Mouse (Mus musculus) lung, adult 2 months (tissue): ENCODE data around the gene Acer1.

Experiments used
- CTCF ChIP-seq: fragments of 200-500 bp; IDR thresholded peaks from 2 replicates; pipeline ENCODE4 v1.5.1; 2011; ENCODE audit warnings: mild to moderate bottlenecking, low read length, control low read depth; ENCODE audit not compliant: insufficient read depth
- POLR2A ChIP-seq: fragments of 200-500 bp; IDR thresholded peaks from 2 replicates; pipeline ENCODE4 v1.6.1; 2011; ENCODE audit warnings: low read depth, mild to moderate bottlenecking, control low read depth, low read length, borderline replicate concordance; ENCODE audit errors: extremely low read depth

- TF ChIP-seq CTCF (no peak), POLR2A (no peak)
These were observed 17.5 kb upstream of the Acer1 start for GRCm38 (mm10) chr17:56999414-56999813.
